Mouse (Mus musculus) ovary, adult 10 weeks (tissue): ENCODE results near the gene Pabpc4l. TPM values are rescaled to one million over a fixed set of nuclear protein-coding genes. Genes with fewer than 3 reads are reported as not detected.

Experiments
- polyA plus RNA-seq: library from polyadenylated mRNA; stranded (reverse); fragments of 350-450 nt; fragmentation: Illumina TruSeq; extraction: RNeasy Lipid Tissue Mini Kit (QIAGEN cat#74804); gene quantifications from one replicate; pipeline ENCODE4 v1.2.3, GENCODE M21; 2014

Pabpc4l gene
- 11.4 TPM for polyA plus RNA-seq

DNA sequence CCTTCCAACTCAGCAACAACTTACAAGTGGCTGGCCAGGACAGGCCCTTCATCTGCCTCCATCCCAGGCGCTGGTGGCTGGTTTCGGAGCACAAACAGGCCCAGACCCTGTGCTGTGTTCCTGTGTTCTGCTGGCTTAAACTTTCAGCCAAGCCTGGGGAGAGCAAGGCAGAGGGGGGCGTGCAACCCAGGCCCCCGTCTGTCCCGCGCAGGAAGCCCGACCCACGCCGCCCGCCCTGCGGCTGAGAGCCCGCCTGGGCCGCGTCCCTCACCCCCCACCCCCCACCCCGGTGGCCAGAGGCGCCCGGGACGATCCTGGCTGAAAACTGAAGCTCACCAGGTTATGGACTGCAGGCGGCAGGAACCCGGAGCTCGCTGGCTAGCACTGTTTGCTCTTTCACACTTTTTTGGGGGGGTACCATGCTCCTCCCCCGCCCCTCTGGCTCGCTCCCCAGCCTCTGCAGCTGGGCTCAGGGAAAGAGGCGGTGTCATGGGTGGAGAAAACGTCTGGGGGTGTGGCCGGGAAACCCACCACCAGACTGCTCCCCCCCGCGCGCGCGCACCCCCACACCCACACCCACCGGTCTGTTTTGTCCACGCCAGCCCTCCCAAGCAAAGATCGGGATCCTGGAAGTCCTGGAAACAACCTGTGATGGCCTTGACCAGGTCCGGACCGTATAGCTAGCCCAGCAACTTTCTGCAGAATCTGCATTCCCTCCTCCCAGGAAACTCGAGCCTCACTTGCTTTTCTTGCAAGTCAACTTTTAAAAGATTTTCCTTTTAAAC, at the start of gene Pabpc4l:
Gene Pabpc4l, minus strand, starts transcription at position 739 of the 785 bp plus-strand sequence.

